Mouse (Mus musculus): ENCODE results near the gene Syt7.

The Syt7 gene

GRCm38 (mm10) chr19:10461584-10461983 lies 72.7 kb downstream of the Syt7 start:
- no peak for DNase-seq

GRCm38 (mm10) chr19:10464427-10464826 lies 75.5 kb downstream of the Syt7 start:
- DNase-seq, result no peak

- DNase-seq, result no peak
Observed at GRCm38 (mm10) chr19:10469171-10469658, 80.3 kb downstream of the Syt7 start.

- no peak for DNase-seq
Observed at GRCm38 (mm10) chr19:10472958-10473357, 84.1 kb downstream of the Syt7 start.

GRCm38 (mm10) chr19:10473779-10474178 lies 84.9 kb downstream of the Syt7 start:
- no peak for DNase-seq

- DNase-seq, result no peak
Observed at GRCm38 (mm10) chr19:10479541-10479940, 90.7 kb downstream of the Syt7 start.

- DNase-seq, result no peak
Observed at GRCm38 (mm10) chr19:10482703-10483102, 93.8 kb downstream of the Syt7 start, which contains the start of gene Ppp1r32. Ppp1r32 (minus strand) TSS chr19:10482928.

- DNase-seq, result peak; percentile 75
Observed at GRCm38 (mm10) chr19:10486264-10486738, 97.4 kb downstream of the Syt7 start.

- DNase-seq, result no peak
Observed at GRCm38 (mm10) chr19:10495670-10496069, 106.8 kb downstream of the Syt7 start.

GRCm38 (mm10) chr19:10496976-10497375 lies 108.1 kb downstream of the Syt7 start:
- no peak for DNase-seq

- DNase-seq, result no peak
Observed at GRCm38 (mm10) chr19:10497512-10498160, 108.7 kb downstream of the Syt7 start.

- DNase-seq, result no peak
Observed at GRCm38 (mm10) chr19:10500581-10500980, 111.7 kb downstream of the Syt7 start.

GRCm38 (mm10) chr19:10502571-10502970 lies 113.7 kb downstream of the Syt7 start:
- peak; percentile 40 for DNase-seq
